Mouse (Mus musculus): ENCODE measurements around the gene P2rx6. TPM values are rescaled to one million over a fixed set of nuclear protein-coding genes. Genes with fewer than 3 reads are reported as not detected.
A peak's percentile ranks its signal among the peaks of the same experiment; 100 is the strongest.
"Not testable (repeated sequence)": the region's sequence is repeated elsewhere in the genome, so short reads cannot be mapped to it uniquely, and the experiment has no call there.

Gene P2rx6
- polyA plus RNA-seq, 1 experiment from 2014 or later, result 0.86 TPM

DNA sequence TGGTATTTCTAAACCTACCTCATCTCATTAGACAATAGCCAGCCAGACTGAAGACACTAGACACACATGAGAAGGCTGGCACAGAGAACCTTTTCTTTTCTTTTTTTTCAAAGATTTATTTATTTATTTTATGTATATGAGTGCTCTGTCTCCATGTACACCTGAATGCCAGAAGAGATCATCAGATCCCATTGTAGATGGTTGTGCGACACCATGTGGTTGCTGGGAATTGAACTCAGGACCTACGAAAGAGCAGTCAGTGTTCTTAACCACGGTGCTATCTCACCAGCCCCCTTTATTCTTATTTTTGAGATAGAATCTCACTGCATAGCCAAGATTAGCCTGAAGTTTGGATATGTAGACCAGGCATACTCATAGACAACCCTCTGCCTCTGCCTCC lies 25.1 kb upstream of the P2rx6 start:
- Histone ChIP-seq H3K27ac (ENCODE audit: poor library complexity, severe bottlenecking) (no peak overlapping the region), H3K36me3 (no peaks in the 10 kb centered on the region), H3K27me3 (replicated peaks) (peaks cover 14% of the 10 kb centered on the region), H3K4me3 (no peak overlapping the region), H3K4me1 (replicated peaks) (peaks cover 3% of the 10 kb centered on the region; the same call in 1 of the 2 replicates), H3K4me2 (no peak overlapping the region), H3K9ac (no peak overlapping the region), H3K9me3 (replicated peaks) (0 out of 2 replicates have a peak, but pooled peaks cover 2% of the 10 kb centered on the region)
- no peak for ATAC-seq (ENCODE audit: insufficient number of reproducible peaks, low FRiP score)
- WGBS, result 80% methylated on average over 3 of the region's 3 CpGs

DNA sequence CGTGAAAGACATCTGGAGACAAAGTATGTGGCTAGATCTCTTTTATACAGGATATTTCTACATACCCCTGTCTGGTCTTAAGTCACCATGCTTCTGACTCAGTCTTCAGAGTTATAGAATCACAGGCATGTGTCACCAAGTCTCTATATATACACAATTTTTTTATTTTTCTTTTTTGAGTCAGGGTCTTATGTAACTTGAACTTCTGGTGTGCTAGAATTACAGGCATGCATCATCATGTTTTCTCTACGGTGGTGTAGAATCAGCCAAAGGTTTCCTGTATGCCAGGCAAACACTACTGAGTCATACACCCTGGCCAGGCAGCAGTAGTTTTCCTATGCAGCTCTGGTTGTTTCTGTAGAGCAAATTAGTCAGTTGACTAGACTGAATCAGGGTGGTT lies 19.1 kb upstream of the P2rx6 start:
- H3K27ac ChIP-seq (ENCODE audit: poor library complexity, severe bottlenecking), result no peak overlapping the region
- H3K4me3 ChIP-seq, result no peak overlapping the region
- no peaks in the 10 kb centered on the region for H3K36me3 ChIP-seq
- WGBS, result 56% methylated on average over 2 of the region's 2 CpGs
- ATAC-seq (ENCODE audit: insufficient number of reproducible peaks, low FRiP score), result no peak
- H3K4me1 ChIP-seq (replicated peaks), result no peaks in the 10 kb centered on the region
- H3K9ac ChIP-seq, result no peak overlapping the region
- H3K9me3 ChIP-seq (replicated peaks), result no peaks in the 10 kb centered on the region; the same call in 1 of the 2 replicates
- H3K27me3 ChIP-seq (replicated peaks), result peaks cover 14% of the 10 kb centered on the region
- H3K4me2 ChIP-seq, result no peak overlapping the region

DNA sequence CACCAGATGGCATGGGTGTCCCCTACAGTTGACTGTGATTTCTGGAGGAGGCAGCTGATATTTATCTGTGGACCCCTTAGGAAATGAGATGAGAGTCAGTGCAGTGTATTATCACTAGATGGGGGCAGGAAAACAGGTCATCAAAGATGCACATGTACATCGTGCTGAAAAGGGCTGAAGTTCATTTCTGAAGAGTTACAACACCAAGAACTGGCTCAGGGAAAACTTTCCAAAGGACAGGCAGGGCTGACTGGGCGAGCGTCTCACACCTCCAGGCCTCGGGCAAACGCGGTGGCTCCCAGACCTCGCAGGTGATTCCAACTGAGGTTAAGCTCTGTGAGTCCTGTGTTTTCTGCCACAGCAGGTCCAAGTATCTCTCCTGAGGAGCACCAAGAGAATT lies 8.8 kb upstream of the P2rx6 start:
- no peak overlapping the region for H3K27ac ChIP-seq (ENCODE audit: poor library complexity, severe bottlenecking)
- H3K4me1 ChIP-seq (replicated peaks), result peaks cover 24% of the 10 kb centered on the region
- H3K9me3 ChIP-seq (replicated peaks), result no peaks in the 10 kb centered on the region
- no peaks in the 10 kb centered on the region for H3K36me3 ChIP-seq
- H3K4me2 ChIP-seq, result no peak overlapping the region
- WGBS, result 65% methylated on average over 7 of the region's 7 CpGs
- no peak overlapping the region for H3K4me3 ChIP-seq
- no peaks in the 10 kb centered on the region for H3K27me3 ChIP-seq (replicated peaks)
- ATAC-seq (ENCODE audit: insufficient number of reproducible peaks, low FRiP score), result no peak
- H3K9ac ChIP-seq, result no peak overlapping the region

DNA sequence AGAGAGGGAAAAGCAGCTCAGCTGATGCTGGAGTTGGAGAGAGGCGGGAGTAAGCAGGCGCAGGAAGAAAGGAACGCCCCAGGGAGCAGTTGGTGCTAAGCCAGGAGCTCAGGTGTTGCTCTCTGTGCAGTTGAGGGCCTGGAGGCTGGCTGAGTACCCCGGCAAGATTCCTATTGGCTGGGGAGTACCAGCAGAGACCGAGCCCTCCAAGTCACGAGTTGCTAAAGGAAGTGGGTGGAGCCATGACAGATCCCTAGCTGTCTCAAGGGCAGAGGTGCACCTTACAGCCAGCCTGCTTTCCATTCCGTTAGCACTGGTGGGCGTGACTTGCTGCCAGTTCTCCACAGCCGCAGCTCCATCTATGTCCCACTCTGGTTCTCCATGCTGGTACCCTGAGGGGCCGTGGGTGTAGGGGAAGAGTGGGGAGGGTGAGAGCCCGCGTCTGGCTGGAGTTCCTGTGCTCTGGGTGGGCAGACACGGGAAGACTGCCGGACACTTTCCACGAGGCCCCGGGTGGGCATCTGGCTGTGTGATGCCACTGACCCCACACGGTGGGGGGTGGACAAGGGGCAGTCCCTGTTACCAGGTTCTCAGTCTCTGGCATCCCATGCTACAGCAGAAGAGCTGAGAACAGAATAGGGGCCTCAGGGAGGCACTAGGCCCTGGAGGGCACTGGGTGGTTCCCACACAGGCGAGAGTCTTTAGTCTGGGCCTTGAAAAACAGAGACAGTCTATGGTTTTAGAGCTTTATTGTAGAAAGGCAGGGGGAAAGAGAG lies 7.6 kb upstream of the P2rx6 start:
- peak overlapping the region; percentile 53; the same call in 1 of the 2 replicates for H3K9ac ChIP-seq
- peak; percentile 89 for ATAC-seq (ENCODE audit: insufficient number of reproducible peaks, low FRiP score)

DNA sequence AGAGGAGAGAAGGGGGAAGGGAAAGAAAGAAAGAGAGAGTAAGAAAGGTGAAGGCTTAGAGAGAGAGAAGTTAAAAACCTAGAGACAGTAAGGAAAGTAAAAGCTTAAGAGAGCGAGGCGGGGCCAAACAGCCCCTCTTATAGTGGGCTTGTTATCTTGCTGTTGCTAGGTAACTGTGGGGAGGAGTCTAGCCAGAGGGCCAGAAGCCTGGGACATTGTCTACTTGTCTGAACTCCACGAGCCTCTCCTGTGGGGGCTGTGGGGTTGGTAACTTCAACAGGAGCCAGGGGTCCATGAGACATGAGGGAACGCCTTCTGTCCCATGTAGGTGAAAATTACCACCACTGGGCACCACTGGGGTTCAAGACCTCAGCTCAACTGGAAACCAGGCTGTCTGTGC lies 7.0 kb upstream of the P2rx6 start:
- H3K36me3 ChIP-seq; H3K9me3 ChIP-seq (replicated peaks); H3K9ac ChIP-seq; H3K27me3 ChIP-seq (replicated peaks): not testable (repeated sequence)
- Histone ChIP-seq H3K4me3 (peak overlapping the region; percentile 32; the same call in 1 of the 2 replicates), H3K4me2 (peak overlapping the region; percentile 69), H3K27ac (ENCODE audit: poor library complexity, severe bottlenecking) (peak overlapping the region; percentile 92), H3K4me1 (replicated peaks) (peaks cover 41% of the 10 kb centered on the region)
- 8% methylated on average over 4 of the region's 4 CpGs for WGBS
- peak; percentile 73 for ATAC-seq (ENCODE audit: insufficient number of reproducible peaks, low FRiP score)

More for the DNA sequence above, 7.6 kb upstream of the P2rx6 start:
- H3K4me2 ChIP-seq, result peak overlapping the region; percentile 69
- H3K9me3 ChIP-seq (replicated peaks), result no peaks in the 10 kb centered on the region
- 6% methylated on average over 18 of the region's 18 CpGs for WGBS
- peak overlapping the region; percentile 92 for H3K27ac ChIP-seq (ENCODE audit: poor library complexity, severe bottlenecking)
- no peaks in the 10 kb centered on the region for H3K36me3 ChIP-seq
- no peaks in the 10 kb centered on the region for H3K27me3 ChIP-seq (replicated peaks)
- H3K4me3 ChIP-seq, result peak overlapping the region; percentile 32
- H3K4me1 ChIP-seq (replicated peaks), result peaks cover 35% of the 10 kb centered on the region

DNA sequence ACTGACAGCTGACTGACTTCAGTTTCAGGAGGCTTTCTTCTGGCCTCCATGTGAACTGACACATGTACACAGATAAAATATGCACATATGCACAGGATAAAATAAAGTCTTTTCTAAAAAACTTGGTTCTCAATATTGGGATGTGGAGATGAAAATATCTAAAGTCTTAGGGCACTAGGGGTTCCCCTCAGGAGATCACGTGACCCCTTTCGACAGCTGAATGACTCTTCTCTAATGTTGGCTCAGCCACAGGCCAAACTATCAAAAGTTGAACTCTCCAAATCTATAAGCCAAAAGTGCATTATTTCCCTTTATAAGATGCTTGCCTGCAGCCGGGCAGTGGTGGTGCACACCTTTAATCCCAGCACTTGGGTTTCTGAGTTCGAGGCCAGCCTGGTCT lies 5.5 kb upstream of the P2rx6 start:
- 80% methylated on average over 4 of the region's 4 CpGs for WGBS
- no peaks in the 10 kb centered on the region for H3K9me3 ChIP-seq (replicated peaks)
- ATAC-seq (ENCODE audit: insufficient number of reproducible peaks, low FRiP score), result no peak

DNA sequence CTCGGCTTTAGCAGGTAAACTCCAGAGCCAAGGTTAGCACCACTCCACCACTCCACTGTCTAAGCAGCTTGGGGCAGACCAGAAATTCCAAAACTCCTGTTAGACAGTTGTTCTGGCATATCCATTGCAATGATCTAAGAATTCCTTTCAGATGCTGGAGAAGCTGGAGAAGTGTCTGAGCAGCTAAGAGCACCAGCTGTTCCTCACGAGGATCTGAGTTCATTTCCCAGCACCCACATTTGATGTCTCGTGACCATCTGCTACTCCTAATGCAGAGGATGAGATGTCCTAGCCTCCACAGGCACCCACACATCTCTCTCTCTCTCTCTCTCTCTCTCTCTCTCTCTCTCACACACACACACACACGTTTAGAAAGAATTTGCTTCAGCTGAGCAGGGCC lies 4.8 kb upstream of the P2rx6 start:
- Histone ChIP-seq H3K9ac (no peak overlapping the region), H3K36me3 (no peaks in the 10 kb centered on the region), H3K9me3 (replicated peaks) (no peaks in the 10 kb centered on the region), H3K4me1 (replicated peaks) (peaks cover 56% of the 10 kb centered on the region), H3K4me2 (no peak overlapping the region), H3K4me3 (no peak overlapping the region), H3K27ac (ENCODE audit: poor library complexity, severe bottlenecking) (no peak overlapping the region), H3K27me3 (replicated peaks) (no peaks in the 10 kb centered on the region)
- WGBS, result 67% methylated on average over 4 of the region's 4 CpGs
- ATAC-seq (ENCODE audit: insufficient number of reproducible peaks, low FRiP score), result no peak

More for the DNA sequence above, 5.5 kb upstream of the P2rx6 start:
- Histone ChIP-seq H3K4me2 (no peak overlapping the region), H3K4me1 (replicated peaks) (peaks cover 48% of the 10 kb centered on the region), H3K27ac (ENCODE audit: poor library complexity, severe bottlenecking) (no peak overlapping the region), H3K9ac (no peak overlapping the region), H3K36me3 (no peaks in the 10 kb centered on the region), H3K27me3 (replicated peaks) (no peaks in the 10 kb centered on the region), H3K4me3 (no peak overlapping the region)

DNA sequence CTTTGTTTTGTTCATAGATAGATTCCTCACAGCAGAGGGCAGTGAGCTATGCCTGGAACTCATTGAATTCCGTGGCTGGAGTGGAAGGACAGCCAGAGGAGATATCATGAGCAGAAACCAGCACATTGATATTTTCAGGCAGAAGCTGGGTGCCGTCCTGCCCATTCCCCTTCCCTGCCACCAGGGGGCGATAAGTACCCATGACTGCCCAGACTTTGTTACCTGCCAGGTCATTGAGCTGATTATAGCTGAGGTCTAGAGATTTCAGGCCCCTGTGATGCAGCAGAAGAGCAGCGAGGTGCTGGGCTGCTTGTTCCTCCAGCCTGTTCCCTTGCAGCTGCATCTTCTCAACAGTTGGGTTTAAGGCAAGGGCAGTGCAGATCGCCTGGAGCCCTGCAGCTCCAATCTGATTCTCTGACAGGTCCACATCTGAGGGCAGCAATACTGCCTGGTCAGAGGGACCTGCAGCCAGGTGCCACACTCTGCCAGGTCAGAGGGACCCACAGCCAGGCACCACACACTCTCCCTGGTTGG lies 3.7 kb upstream of the P2rx6 start:
- no peak for ATAC-seq (ENCODE audit: insufficient number of reproducible peaks, low FRiP score)
- peak overlapping the region; percentile 27; the same call in 1 of the 2 replicates for H3K9ac ChIP-seq
- H3K4me3 ChIP-seq, result peak overlapping the region; percentile 12; the same call in 1 of the 2 replicates
- H3K9me3 ChIP-seq (replicated peaks), result no peaks in the 10 kb centered on the region
- H3K27ac ChIP-seq (ENCODE audit: poor library complexity, severe bottlenecking), result peak overlapping the region; percentile 30; the same call in 1 of the 2 replicates
- no peaks in the 10 kb centered on the region for H3K36me3 ChIP-seq
- peaks cover 61% of the 10 kb centered on the region for H3K4me1 ChIP-seq (replicated peaks)
- peak overlapping the region; percentile 59 for H3K4me2 ChIP-seq
- H3K27me3 ChIP-seq (replicated peaks), result peaks cover 4% of the 10 kb centered on the region; the same call in 1 of the 2 replicates
- WGBS, result 0% methylated on average over 5 of the region's 5 CpGs

DNA sequence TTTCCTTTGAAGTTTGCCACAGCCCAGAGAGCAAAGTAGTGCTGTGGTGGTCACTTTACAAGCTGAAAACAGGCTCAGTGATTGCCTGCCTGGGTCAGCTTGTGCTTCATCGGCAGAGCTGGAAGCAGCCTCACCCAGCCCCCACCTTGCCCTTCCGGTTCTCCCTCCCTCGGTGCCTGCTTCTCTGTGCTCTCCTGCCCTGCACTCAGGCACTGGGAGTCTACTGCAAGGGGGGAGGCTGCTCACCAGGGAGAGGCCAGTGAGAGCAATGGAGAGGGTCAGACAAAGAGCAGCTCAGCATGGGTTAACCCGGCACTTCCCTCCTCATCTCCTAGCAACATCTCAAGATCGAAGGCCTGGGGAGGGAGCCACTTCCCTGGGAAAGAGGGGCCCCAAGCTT lies 2.9 kb upstream of the P2rx6 start:
- Histone ChIP-seq H3K4me1 (replicated peaks) (peaks cover 57% of the 10 kb centered on the region), H3K36me3 (no peaks in the 10 kb centered on the region), H3K9me3 (replicated peaks) (no peaks in the 10 kb centered on the region), H3K9ac (peak overlapping the region; percentile 27; the same call in 1 of the 2 replicates), H3K27me3 (replicated peaks) (peaks cover 6% of the 10 kb centered on the region; the same call in 1 of the 2 replicates), H3K27ac (ENCODE audit: poor library complexity, severe bottlenecking) (peak overlapping the region; percentile 30; the same call in 1 of the 2 replicates), H3K4me3 (peak overlapping the region; percentile 9; the same call in 1 of the 2 replicates), H3K4me2 (peak overlapping the region; percentile 59)
- WGBS, result 3% methylated on average over 5 of the region's 5 CpGs
- ATAC-seq (ENCODE audit: insufficient number of reproducible peaks, low FRiP score), result peak; percentile 26; the same call in 1 of the 2 replicates

DNA sequence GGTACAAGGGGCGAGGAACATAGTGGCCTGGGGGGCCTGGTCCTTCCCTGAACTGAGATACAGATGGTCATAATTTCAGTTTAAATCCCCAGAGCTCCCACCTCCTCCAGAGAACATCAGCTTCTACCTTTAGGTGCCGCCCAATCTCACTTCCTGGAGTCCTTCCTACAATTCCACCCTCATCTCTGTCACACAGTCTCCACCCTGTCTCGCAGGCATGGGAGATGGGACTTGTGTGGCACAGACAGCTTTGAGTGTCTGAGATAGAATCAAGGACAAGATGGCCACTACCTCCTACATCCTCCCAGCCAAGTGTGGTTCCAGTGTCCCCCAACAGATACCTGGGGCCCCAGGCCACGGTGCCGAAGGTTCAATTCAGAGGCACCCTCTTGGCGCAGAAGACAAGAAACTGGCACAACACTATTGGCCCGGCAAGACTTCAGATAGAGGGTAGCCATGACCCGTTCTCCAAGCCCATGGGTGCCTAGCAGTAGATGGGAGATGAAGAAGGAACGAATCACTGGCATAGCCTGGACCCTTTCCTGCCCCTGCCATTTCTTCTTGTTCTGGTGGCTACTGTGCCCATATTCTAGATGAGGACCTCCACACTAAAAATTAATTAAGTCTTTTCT lies 2.2 kb upstream of the P2rx6 start:
- Histone ChIP-seq H3K4me2 (peak overlapping the region; percentile 59), H3K4me3 (0 out of 2 replicates have a peak overlapping the region, but pooled peaks have one; percentile 9), H3K9ac (no peak overlapping the region), H3K4me1 (replicated peaks) (peaks cover 50% of the 10 kb centered on the region), H3K36me3 (no peaks in the 10 kb centered on the region), H3K9me3 (replicated peaks) (no peaks in the 10 kb centered on the region), H3K27ac (ENCODE audit: poor library complexity, severe bottlenecking) (no peak overlapping the region), H3K27me3 (replicated peaks) (peaks cover 8% of the 10 kb centered on the region; the same call in 1 of the 2 replicates)
- no peak for ATAC-seq (ENCODE audit: insufficient number of reproducible peaks, low FRiP score)
- WGBS, result 63% methylated on average over 9 of the region's 9 CpGs
